Mouse (Mus musculus) ES-Bruce4 (cell line): ENCODE results near the gene Syf2. TPM values are rescaled to one million over a fixed set of nuclear protein-coding genes. Genes with fewer than 3 reads are reported as not detected.

ENCODE experiments used
- H3K27ac ChIP-seq: 2 replicates; pipeline ENCODE4 v1.5.1; 2012; ENCODE audit warnings: low read length, inconsistent platforms; ENCODE audit not compliant: insufficient read depth
- H3K27me3 ChIP-seq: 2 replicates; pipeline ENCODE4 v1.6.1; 2012; ENCODE audit warnings: mild to moderate bottlenecking, low read length, inconsistent platforms; ENCODE audit not compliant: control insufficient read depth, poor library complexity, insufficient read depth, severe bottlenecking
- H3K36me3 ChIP-seq: 2 replicates; pipeline ENCODE4 v1.6.1; 2012; ENCODE audit warnings: inconsistent platforms, mild to moderate bottlenecking, low read length, moderate library complexity; ENCODE audit not compliant: control insufficient read depth, poor library complexity, insufficient read depth, severe bottlenecking
- H3K4me1 ChIP-seq: one replicate; pipeline ENCODE4 v1.8.1; 2011; ENCODE audit warnings: low read length; ENCODE audit not compliant: control insufficient read depth, insufficient read depth
- H3K4me3 ChIP-seq: 2 replicates; pipeline ENCODE4 v1.5.1; 2011; ENCODE audit warnings: low read depth, mild to moderate bottlenecking, low read length
- H3K9ac ChIP-seq: 2 replicates; pipeline ENCODE4 v1.6.1; 2012; ENCODE audit warnings: low read depth, mild to moderate bottlenecking, inconsistent platforms; ENCODE audit not compliant: poor library complexity, severe bottlenecking
- H3K9me3 ChIP-seq: replicated peaks from 2 replicates; pipeline ENCODE4 v1.6.1; 2012; ENCODE audit warnings: mild to moderate bottlenecking, low read length, inconsistent platforms; ENCODE audit not compliant: control insufficient read depth, poor library complexity, insufficient read depth, severe bottlenecking
- CTCF ChIP-seq: IDR thresholded peaks from one replicate; pipeline ENCODE4 v1.8.1; 2011; ENCODE audit warnings: low read depth, low read length
- EP300 ChIP-seq: IDR thresholded peaks from 2 replicates; pipeline ENCODE4 v1.6.1; 2011; ENCODE audit warnings: low read depth, low read length; ENCODE audit not compliant: insufficient read depth
- POLR2A ChIP-seq: IDR thresholded peaks from one replicate; pipeline ENCODE4 v1.8.1; 2011; ENCODE audit warnings: low read length; ENCODE audit not compliant: insufficient read depth
- polyA plus RNA-seq: library from polyadenylated mRNA; stranded (reverse); fragments of >200 nt; gene quantifications from 2 replicates; pipeline ENCODE4 v1.2.4, GENCODE M21; 2011; ENCODE audit warnings: low read depth; ENCODE audit not compliant: missing spikeins, insufficient read depth, insufficient read length

Gene Syf2
- polyA plus RNA-seq, 1 experiment, result 53.3 TPM

- no peak overlapping the region for H3K9ac ChIP-seq
- H3K27ac ChIP-seq, result no peak overlapping the region
- no peak overlapping the region for H3K4me3 ChIP-seq
- H3K36me3 ChIP-seq, result no peaks in the 10 kb centered on the region
- TF ChIP-seq POLR2A, result no peak
- no peak for TF ChIP-seq EP300
- peak; percentile 48 for TF ChIP-seq CTCF
- peaks cover 3% of the 10 kb centered on the region for H3K4me1 ChIP-seq
- H3K9me3 ChIP-seq, result no peaks in the 10 kb centered on the region
- H3K27me3 ChIP-seq, result no peaks in the 10 kb centered on the region
Observed at GRCm38 (mm10) chr4:134956328-134956727, 25.6 kb downstream of the Syf2 start.

GRCm38 (mm10) chr4:134963021-134963776, 32.5 kb downstream of the Syf2 start:
- no peak for TF ChIP-seq EP300
- TF ChIP-seq CTCF, result peak; percentile 87
- TF ChIP-seq POLR2A, result no peak
- no peaks in the 10 kb centered on the region for H3K9me3 ChIP-seq
- no peaks in the 10 kb centered on the region for H3K27me3 ChIP-seq
- H3K4me3 ChIP-seq, result no peak overlapping the region
- peaks cover 2% of the 10 kb centered on the region for H3K4me1 ChIP-seq
- H3K36me3 ChIP-seq, result no peaks in the 10 kb centered on the region
- H3K9ac ChIP-seq, result no peak overlapping the region
- no peak overlapping the region for H3K27ac ChIP-seq

- Histone ChIP-seq H3K27ac (no peak overlapping the region), H3K36me3 (no peaks in the 10 kb centered on the region), H3K4me3 (no peak overlapping the region), H3K4me1 (peaks cover 4% of the 10 kb centered on the region), H3K9ac (no peak overlapping the region), H3K27me3 (no peaks in the 10 kb centered on the region), H3K9me3 (no peaks in the 10 kb centered on the region)
- TF ChIP-seq CTCF (no peak), EP300 (no peak), POLR2A (no peak)
Observed at GRCm38 (mm10) chr4:134967887-134968604, 37.3 kb downstream of the Syf2 start.

GRCm38 (mm10) chr4:134968605-134968976, 37.9 kb downstream of the Syf2 start:
- no peak overlapping the region for H3K9ac ChIP-seq

GRCm38 (mm10) chr4:134975261-134975928, 44.7 kb downstream of the Syf2 start:
- H3K4me3 ChIP-seq, result no peak overlapping the region
- H3K9me3 ChIP-seq, result no peaks in the 10 kb centered on the region; the same call in 1 of the 2 replicates
- H3K27ac ChIP-seq, result no peak overlapping the region
- H3K27me3 ChIP-seq, result no peaks in the 10 kb centered on the region
- H3K9ac ChIP-seq, result no peak overlapping the region
- no peaks in the 10 kb centered on the region for H3K36me3 ChIP-seq
- H3K4me1 ChIP-seq, result no peaks in the 10 kb centered on the region
- TF ChIP-seq EP300 (no peak), POLR2A (no peak), CTCF (peak; percentile 73)

More at GRCm38 (mm10) chr4:134968605-134968976, 37.9 kb downstream of the Syf2 start:
- Histone ChIP-seq H3K4me3 (no peak overlapping the region), H3K27ac (no peak overlapping the region), H3K9me3 (no peaks in the 10 kb centered on the region; the same call in 1 of the 2 replicates), H3K27me3 (no peaks in the 10 kb centered on the region), H3K4me1 (peaks cover 4% of the 10 kb centered on the region), H3K36me3 (no peaks in the 10 kb centered on the region)
- TF ChIP-seq CTCF (no peak), POLR2A (no peak), EP300 (no peak)

GRCm38 (mm10) chr4:134975929-134976308, 45.2 kb downstream of the Syf2 start:
- Histone ChIP-seq H3K9ac (no peak overlapping the region), H3K4me3 (no peak overlapping the region), H3K4me1 (no peaks in the 10 kb centered on the region), H3K27ac (no peak overlapping the region), H3K27me3 (no peaks in the 10 kb centered on the region), H3K9me3 (no peaks in the 10 kb centered on the region; the same call in 1 of the 2 replicates), H3K36me3 (no peaks in the 10 kb centered on the region)
- TF ChIP-seq CTCF (no peak), EP300 (no peak), POLR2A (no peak)
